Mouse (Mus musculus) urinary bladder, postnatal 25 days (tissue): ENCODE results near the gene Lnpk.

Experiments used
- DNase-seq: peaks from one replicate; pipeline ENCODE4 v3.0.0; 2022; ENCODE audit warnings: low spot score

Gene Lnpk

GRCm38 (mm10) chr2:74490186-74490585, 89.0 kb downstream of the Lnpk start:
- DNase-seq, result no peak

DNA sequence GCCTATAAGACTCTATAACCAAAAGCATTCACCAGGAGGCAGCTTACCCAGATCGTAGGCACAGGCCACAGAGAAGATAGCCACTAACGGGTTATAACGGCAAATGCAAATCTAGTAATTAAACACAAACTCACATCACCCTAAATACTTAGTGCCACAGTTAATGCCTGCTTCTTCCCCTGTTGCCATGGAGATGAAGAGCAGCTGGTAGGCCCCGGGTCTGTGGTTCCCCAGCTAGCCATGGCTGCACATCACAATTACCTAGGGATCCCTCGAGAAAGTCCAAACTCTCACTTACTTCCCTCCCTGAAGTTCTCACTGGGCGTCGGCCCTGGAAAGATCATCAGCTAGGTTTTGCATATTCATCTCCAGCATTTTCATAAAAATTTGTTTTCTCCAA, 90.8 kb downstream of the Lnpk start:
- no peak for DNase-seq

GRCm38 (mm10) chr2:74482651-74483050, 96.6 kb downstream of the Lnpk start:
- DNase-seq, result no peak

DNA sequence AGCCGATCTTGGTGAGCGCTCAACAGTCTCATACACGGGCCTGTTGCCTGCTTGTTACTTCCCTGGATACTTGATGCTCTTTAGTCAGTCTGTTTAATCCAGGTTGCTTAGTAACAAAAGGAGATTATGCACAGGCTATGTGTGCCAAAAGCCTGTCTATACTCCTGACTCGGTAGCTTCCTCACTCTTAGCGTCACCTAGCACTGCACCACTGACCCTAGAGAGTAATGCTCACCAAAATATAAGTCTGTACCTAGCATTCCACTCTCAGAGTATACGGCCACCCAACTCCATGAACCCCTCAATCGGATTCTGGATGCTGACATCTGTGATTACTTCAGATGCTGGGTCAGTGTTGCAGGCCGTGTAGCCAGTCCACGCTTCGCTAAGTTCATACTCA, 97.1 kb downstream of the Lnpk start:
- DNase-seq, result no peak
